Mouse (Mus musculus) embryonic fibroblast, embryonic 13.5 days (primary cell): ENCODE measurements around the gene St3gal6. TPM values are rescaled to one million over a fixed set of nuclear protein-coding genes. Genes with fewer than 3 reads are reported as not detected.
A peak's percentile ranks its signal among the peaks of the same experiment; 100 is the strongest.

ENCODE experiments used
- H3K27ac ChIP-seq: 2 replicates; pipeline ENCODE4 v1.5.1; 2012; ENCODE audit warnings: low read length, control low read depth, inconsistent platforms; ENCODE audit not compliant: insufficient read depth
- H3K4me1 ChIP-seq: 2 replicates; pipeline ENCODE4 v1.6.1; 2011; ENCODE audit warnings: low read length; ENCODE audit not compliant: control insufficient read depth, insufficient read depth
- H3K4me3 ChIP-seq: 2 replicates; pipeline ENCODE4 v1.5.1; 2011; ENCODE audit warnings: mild to moderate bottlenecking, control low read depth, low read length; ENCODE audit not compliant: insufficient read depth
- CTCF ChIP-seq: IDR thresholded peaks from 2 replicates; pipeline ENCODE4 v1.5.1; 2011; ENCODE audit warnings: mild to moderate bottlenecking, control low read depth, low read length, moderate library complexity, borderline replicate concordance; ENCODE audit not compliant: insufficient read depth
- POLR2A ChIP-seq: IDR thresholded peaks from 2 replicates; pipeline ENCODE4 v1.6.1; 2011; ENCODE audit warnings: low read depth, mild to moderate bottlenecking, control low read depth, low read length, moderate library complexity
- polyA plus RNA-seq: library from polyadenylated mRNA; stranded (reverse); fragments of >200 nt; gene quantifications from 2 replicates; pipeline ENCODE4 v1.2.4, GENCODE M21; 2011; ENCODE audit warnings: low read depth; ENCODE audit not compliant: missing spikeins, insufficient read length

The St3gal6 gene
- polyA plus RNA-seq, 1 experiment: 8.0 TPM

DNA sequence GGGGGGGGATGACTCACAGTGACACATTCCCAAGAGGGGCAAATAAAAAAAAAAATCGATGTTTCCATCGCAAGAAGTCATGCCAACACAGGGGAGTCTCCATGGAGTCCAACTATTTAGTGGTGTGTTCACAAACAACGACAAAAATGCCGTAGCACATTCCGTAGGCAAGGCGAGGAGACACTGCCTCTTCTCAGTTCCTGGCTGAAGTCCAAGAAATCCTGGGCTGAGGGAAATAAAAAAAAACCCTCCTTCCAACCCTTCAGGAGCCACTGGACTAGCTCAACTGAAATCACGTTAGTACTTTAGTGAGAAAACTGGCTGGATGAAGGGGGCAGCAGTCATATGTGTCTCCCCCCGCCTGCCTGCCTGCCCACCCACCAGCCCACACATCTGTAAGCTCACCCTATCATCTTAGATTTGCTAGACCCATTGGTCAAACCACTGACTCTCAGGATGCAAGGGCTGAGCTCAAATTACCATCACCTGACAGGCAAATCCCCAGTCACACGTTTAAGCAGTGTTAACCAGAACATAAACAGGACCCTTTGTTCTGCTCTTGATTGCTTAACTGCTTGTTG, 11.8 kb downstream of the St3gal6 start:
- TF ChIP-seq CTCF (no peak), POLR2A (no peak)
- peaks cover 9% of the 10 kb centered on the region for H3K4me1 ChIP-seq

DNA sequence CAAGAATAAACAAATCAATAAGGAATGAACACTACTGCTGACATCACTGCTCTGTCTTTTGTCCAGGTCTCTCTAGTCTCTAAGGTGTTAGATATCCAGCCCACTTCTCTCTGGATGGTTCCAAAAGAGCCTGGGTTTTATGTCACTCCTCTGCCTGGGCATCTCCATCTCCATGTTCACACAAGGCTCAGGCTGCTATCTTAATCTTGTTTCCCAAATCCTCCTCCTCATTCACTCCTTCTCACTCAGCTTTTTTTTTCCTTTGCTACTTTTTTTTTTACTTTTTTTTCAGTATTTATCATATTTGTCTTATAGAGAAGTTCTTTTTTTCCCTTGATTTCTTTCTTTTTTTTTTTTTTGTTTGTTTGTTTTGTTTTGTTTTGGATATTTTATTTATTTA, 19.1 kb downstream of the St3gal6 start:
- no peak overlapping the region for H3K27ac ChIP-seq
- no peaks in the 10 kb centered on the region; the same call in 1 of the 2 replicates for H3K4me1 ChIP-seq
- TF ChIP-seq POLR2A (no peak), CTCF (no peak)
- no peak overlapping the region for H3K4me3 ChIP-seq

More for the DNA sequence above, 11.8 kb downstream of the St3gal6 start:
- Histone ChIP-seq H3K4me3 (no peak overlapping the region), H3K27ac (peak overlapping the region; percentile 27; the same call in 1 of the 2 replicates)

DNA sequence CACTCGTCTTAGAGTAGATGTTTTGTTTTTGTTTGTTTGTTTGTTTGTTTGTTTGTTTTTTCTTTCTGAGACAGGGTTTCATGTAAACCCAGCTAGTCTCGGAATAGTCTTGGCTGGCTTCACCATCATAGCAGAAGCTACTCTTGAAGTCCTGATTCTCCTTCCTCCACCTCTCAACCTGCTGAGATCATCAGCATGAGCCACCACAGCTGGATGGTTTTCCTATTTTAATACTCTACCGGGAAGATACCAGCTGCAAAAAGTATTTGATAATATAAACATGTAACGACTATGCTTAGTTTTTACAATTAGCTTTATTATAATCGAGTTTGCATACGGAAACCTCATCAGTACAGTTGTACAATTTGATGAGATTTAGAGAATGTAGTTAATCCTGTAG, 21.5 kb downstream of the St3gal6 start:
- TF ChIP-seq POLR2A: no peak
- no peak for TF ChIP-seq CTCF
- Histone ChIP-seq H3K4me3 (no peak overlapping the region), H3K4me1 (no peaks in the 10 kb centered on the region), H3K27ac (no peak overlapping the region)

DNA sequence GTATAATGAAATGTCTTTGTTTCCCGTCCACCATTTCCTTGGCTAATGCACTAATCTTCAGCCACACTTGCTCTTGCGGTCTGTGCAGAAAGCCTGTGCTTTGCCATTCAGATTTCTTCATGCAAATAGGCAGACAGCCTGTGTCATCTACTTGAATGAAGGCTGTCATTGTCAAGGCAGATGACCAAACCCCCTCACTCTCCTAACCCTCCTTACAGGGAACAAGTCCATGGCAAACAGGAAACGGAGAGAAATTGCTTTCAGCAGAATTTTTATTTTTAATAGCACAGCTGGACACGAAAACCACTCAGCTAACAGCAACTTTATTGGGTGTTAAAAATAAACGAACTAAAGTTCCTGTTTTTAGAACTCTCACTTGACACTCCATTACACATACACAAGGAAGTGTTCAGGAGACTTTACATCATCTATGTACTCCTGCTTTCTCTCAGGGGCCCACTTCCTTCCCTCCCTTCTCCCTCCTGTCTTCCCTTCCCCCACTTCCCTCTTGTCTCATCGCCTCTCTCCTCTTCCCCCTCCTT, 22.2 kb downstream of the St3gal6 start:
- TF ChIP-seq POLR2A (no peak), CTCF (no peak)

DNA sequence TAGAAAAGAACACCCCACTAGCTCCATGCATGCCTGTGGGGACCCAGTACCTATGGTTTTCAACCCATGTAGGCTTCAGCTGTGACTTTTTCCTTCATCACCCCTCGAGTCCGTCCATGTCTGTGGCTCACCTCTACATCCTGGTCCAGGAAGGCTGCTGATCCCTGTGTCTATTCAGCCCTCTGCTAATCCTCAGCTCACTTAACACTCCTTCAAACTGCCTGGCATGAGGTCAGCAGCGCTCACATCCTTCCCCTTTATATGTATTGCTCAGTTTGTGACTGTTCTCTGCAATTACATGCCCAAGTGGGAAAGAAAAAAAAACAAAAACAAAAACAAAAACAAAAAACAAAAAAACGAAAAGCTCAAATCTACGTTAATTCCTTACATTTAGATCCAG, 24.4 kb downstream of the St3gal6 start:
- H3K4me1 ChIP-seq: no peaks in the 10 kb centered on the region
- TF ChIP-seq CTCF: no peak
- TF ChIP-seq POLR2A: no peak
- H3K4me3 ChIP-seq: no peak overlapping the region
- no peak overlapping the region for H3K27ac ChIP-seq

More for the DNA sequence above, 22.2 kb downstream of the St3gal6 start:
- no peaks in the 10 kb centered on the region for H3K4me1 ChIP-seq
- no peak overlapping the region for H3K4me3 ChIP-seq
- H3K27ac ChIP-seq: no peak overlapping the region

DNA sequence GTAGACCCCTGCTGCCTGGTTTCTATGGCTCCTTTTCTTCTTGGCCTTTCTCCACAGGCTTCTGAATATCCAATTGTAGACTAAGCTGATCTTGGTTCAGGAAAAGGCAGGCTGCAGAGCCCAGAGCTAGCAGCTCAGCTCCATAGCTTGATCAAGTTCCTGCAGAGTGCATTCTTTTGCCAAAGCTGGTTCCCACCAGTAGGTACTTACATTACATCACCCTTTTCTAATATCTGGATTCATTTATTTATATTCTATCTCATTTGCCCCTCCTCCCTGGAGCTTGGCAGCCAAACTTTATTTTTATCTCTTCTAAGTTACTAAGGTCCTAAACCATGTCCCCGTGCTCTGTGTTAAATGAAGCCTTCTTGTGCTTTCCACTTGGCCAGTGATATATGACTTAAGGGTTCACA, 24.9 kb downstream of the St3gal6 start:
- no peaks in the 10 kb centered on the region for H3K4me1 ChIP-seq
- TF ChIP-seq POLR2A (no peak), CTCF (no peak)
- no peak overlapping the region for H3K27ac ChIP-seq
- H3K4me3 ChIP-seq: no peak overlapping the region

DNA sequence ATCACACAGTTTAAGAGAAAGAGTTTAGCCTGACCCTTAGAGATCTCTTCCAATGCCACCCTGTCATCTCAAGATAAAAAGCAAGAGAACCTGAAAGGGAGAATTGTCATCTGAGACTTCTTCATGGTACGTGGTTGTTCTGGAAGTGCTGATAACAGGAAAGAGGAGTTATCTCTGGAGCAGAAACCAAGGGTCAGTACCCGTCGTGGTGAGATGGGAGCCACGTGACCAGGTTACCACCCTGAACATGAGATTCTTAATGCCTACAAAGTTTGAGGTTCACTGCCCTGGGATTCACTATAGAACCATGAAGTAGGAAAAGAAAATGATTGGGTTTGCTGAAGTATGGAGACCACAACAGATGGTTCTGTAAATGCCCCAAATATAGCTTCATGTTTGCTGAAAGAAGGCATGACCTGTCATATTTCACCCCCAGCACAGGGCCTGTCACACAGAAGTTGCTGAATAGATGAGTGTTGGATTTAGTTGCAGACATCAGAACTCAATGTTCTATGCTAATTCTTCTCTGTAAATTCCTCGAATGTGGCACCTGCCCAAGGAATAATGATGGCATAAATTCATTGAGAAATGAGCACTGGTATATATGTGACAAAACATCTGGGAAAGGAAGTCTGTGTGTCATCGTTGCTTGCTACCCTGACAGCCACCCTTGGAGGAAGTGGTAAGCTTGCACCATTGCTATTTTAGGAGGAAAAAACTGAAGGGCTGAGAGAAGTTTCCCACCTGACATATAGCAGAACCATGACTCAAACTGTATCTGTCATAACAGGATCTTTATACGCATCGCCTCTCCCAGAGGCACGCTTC, 25.9 kb downstream of the St3gal6 start:
- H3K4me1 ChIP-seq: no peaks in the 10 kb centered on the region
- H3K4me3 ChIP-seq: no peak overlapping the region
- H3K27ac ChIP-seq: no peak overlapping the region
- TF ChIP-seq CTCF (no peak), POLR2A (no peak)

DNA sequence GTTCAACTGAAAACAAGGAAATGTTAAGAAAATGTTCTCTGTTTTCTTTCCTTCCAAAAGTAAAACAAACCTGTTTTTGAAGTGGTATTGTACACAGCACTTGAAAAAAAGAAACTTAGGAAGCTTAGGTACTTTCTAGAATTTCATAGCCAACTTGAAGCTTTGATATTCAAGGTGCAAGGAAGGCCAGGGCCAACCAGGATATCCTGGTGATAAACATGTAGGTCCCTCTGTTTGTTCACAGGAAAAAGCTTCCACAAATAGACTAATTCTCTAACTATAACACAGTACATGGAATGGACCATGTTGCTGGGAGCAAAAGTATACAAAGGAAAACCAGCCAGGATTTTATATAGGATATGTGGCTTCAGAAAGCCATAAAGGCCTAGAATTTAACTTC, 27.3 kb downstream of the St3gal6 start:
- Histone ChIP-seq H3K4me3 (no peak overlapping the region), H3K4me1 (no peaks in the 10 kb centered on the region), H3K27ac (no peak overlapping the region)
- TF ChIP-seq POLR2A (no peak), CTCF (no peak)

DNA sequence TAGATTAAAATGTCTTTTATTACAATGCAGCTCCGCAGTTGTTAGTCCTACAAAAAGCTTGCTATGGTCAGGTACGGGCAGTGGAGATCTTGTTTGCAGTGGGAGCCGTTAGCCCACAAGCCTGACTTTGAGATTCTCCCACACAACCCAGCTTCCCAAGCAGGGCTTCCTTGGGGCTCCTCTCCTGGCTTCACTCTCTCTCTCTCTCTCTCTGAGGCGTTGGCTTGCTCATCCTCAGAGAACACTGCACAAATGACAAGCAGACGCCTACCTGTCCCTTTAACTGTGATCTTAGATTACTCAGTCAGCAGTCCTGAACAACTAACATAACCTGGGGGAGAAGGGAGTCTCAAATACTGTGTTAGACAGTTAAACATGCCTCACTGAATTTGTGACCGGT, 36.2 kb downstream of the St3gal6 start:
- Histone ChIP-seq H3K27ac (no peak overlapping the region), H3K4me3 (no peak overlapping the region), H3K4me1 (no peaks in the 10 kb centered on the region)
- TF ChIP-seq CTCF (no peak), POLR2A (no peak)

DNA sequence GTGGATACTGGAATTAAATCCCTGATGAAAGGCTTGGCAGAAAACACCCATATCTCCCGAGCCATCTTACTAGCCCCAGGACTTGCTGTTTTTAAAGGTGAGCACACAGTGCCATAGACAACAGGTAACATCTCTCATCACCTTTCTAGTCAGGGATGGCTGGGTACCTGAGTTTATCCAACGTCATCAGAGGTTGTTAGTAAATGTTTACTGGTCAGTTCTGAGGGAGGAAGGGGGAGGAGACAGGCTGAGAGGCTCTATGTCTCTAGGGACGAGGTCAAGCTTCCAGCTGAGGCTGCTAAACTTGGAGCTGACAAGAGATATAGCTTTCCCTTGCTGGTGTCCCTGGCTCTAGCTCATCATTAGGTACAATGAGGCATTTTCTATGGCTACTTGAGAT, 41.7 kb downstream of the St3gal6 start:
- peaks cover 4% of the 10 kb centered on the region; the same call in 1 of the 2 replicates for H3K4me1 ChIP-seq
- H3K4me3 ChIP-seq: no peak overlapping the region
- no peak for TF ChIP-seq CTCF
- TF ChIP-seq POLR2A: no peak
- no peak overlapping the region for H3K27ac ChIP-seq
